20 mouse cellular contexts compared by ENCODE assay signal in the genomic region with DNA sequence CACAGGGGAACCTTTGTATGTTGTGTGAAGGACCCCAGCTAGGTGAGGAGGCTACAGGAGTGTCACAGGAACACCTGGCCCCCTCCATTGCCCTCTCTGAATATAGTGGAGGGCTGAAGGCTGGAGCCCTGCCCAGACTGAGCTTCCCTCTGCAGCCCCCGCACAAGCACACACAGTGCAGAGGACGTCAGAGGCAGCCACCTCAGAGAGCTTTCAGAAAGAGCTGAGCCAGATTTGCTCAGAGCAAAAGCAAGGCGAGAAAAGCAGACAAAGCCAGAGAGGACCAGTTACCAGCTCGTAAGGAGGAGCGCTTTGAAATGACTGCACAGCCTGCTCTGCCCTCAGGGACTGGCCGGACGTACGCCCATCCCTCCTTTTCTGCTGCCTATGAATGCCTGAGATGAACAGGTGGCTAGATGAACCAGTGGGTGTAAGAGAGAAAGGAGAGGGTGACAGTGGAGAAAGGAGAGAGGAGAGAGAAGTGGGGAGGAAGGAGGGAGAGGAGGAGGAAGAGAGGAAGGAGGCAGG. TPM values are rescaled to one million over a fixed set of nuclear protein-coding genes. Genes with fewer than 3 reads are reported as not detected.
DNase-seq lines count a peak whose midpoint lies in the region; ATAC-seq and TF ChIP-seq lines count a peak whose summit lies in the region.
"Had no signal": no experiment of that assay in that cellular context is flagged by ENCODE, and none has a peak within 500 bp of the region (broad histone marks: within the 10 kb centered on the region; RNA-seq: fewer than 3 reads in every experiment).

No protein-coding gene starts in this region.

- peak; percentile 51 for ATAC-seq in forebrain, postnatal 0 days
- no peak for ATAC-seq in forebrain, embryonic 11.5 days (replicated peaks; ENCODE audit: low FRiP score)
- ATAC-seq in kidney, embryonic 14.5 days (ENCODE audit: low FRiP score, low TSS enrichment), result no peak
- peak; percentile 37; the same call in 1 of the 2 replicates for ATAC-seq in midbrain, embryonic 16.5 days
- no peak; the same call in 1 of the 2 replicates for ATAC-seq in stomach, embryonic 16.5 days (ENCODE audit: insufficient read depth, low FRiP score)

- no peak for TF ChIP-seq POLR2A in kidney, adult 2 months (IDR thresholded peaks at IDR 0.05; ENCODE audit: low read depth, low read length)

- H3K27ac ChIP-seq in forebrain, postnatal 0 days (ENCODE audit: low read depth, low read length), result no peak overlapping the region
- H3K27ac ChIP-seq in forebrain, embryonic 11.5 days (ENCODE audit: low read depth, low read length), result no peak overlapping the region
- no peak overlapping the region for H3K27ac ChIP-seq in kidney, adult 2 months (ENCODE audit: insufficient read depth, low read depth, low read length)
- no peak overlapping the region for H3K27ac ChIP-seq in kidney, embryonic 14.5 days (ENCODE audit: low read depth, low read length)
- no peak overlapping the region for H3K27ac ChIP-seq in midbrain, embryonic 16.5 days (ENCODE audit: low read length)
- no peak overlapping the region for H3K27ac ChIP-seq in midbrain, embryonic 10.5 days (replicated peaks)
- H3K27ac ChIP-seq in stomach, embryonic 16.5 days (ENCODE audit: low read length), result 0 out of 2 replicates have a peak overlapping the region, but pooled peaks have one; percentile 12
- H3K27ac ChIP-seq: forebrain, embryonic 10.5 days; neural tube, embryonic 12.5 days had no signal

- DNase-seq in forebrain, postnatal 0 days, result no peak
- DNase-seq in forebrain, embryonic 11.5 days (ENCODE audit: low spot score), result no peak
- peak; percentile 29 for DNase-seq in kidney, adult 2 months
- no peak for DNase-seq in midbrain, embryonic 10.5 days (ENCODE audit: low spot score)
- no peak for DNase-seq in T-cell, adult 2 months (ENCODE audit: low spot score)
- DNase-seq: cerebellum, adult 11-12 months; gastrocnemius, postnatal 14 days; heart, postnatal 36 days; kidney, postnatal 25 days; liver; lung, adult 18-20 months; thymus, adult 18-20 months had no signal

- H3K9ac ChIP-seq in forebrain, postnatal 0 days, result no peak overlapping the region
- no peak overlapping the region for H3K9ac ChIP-seq in forebrain, embryonic 11.5 days (ENCODE audit: low read length)
- no peak overlapping the region for H3K9ac ChIP-seq in kidney, embryonic 14.5 days (ENCODE audit: low read depth, low read length)
- H3K9ac ChIP-seq in midbrain, embryonic 16.5 days (ENCODE audit: low read depth, low read length), result no peak overlapping the region
- H3K9ac ChIP-seq in stomach, embryonic 16.5 days (ENCODE audit: low read length), result no peak overlapping the region
- H3K9ac ChIP-seq: heart, embryonic 12.5 days; neural tube, embryonic 12.5 days had no signal

- H3K27me3 ChIP-seq in forebrain, postnatal 0 days (ENCODE audit: insufficient read depth, low read length), result peaks cover 28% of the 10 kb centered on the region
- peaks cover 19% of the 10 kb centered on the region for H3K27me3 ChIP-seq in forebrain, embryonic 11.5 days (ENCODE audit: control insufficient read depth, insufficient read depth, low read length)
- H3K27me3 ChIP-seq in kidney, adult 2 months (replicated peaks; ENCODE audit: control insufficient read depth, insufficient read depth, low read length), result no peaks in the 10 kb centered on the region
- peaks cover 20% of the 10 kb centered on the region for H3K27me3 ChIP-seq in kidney, embryonic 14.5 days (ENCODE audit: control insufficient read depth, insufficient read depth, low read length)
- peaks cover 24% of the 10 kb centered on the region for H3K27me3 ChIP-seq in midbrain, embryonic 16.5 days (ENCODE audit: control insufficient read depth, insufficient read depth, low read depth, low read length)
- peaks cover 64% of the 10 kb centered on the region for H3K27me3 ChIP-seq in midbrain, embryonic 10.5 days (ENCODE audit: low read depth, poor library complexity, severe bottlenecking)
- peaks cover 15% of the 10 kb centered on the region for H3K27me3 ChIP-seq in stomach, embryonic 16.5 days (ENCODE audit: control insufficient read depth, insufficient read depth, low read length)

- peaks cover 5% of the 10 kb centered on the region; the same call in 1 of the 2 replicates for H3K4me1 ChIP-seq in forebrain, postnatal 0 days (ENCODE audit: insufficient read depth)
- H3K4me1 ChIP-seq in forebrain, embryonic 11.5 days (replicated peaks; ENCODE audit: control insufficient read depth, insufficient read depth, low read length), result peaks cover 6% of the 10 kb centered on the region; the same call in 1 of the 2 replicates
- H3K4me1 ChIP-seq in kidney, adult 2 months (ENCODE audit: control insufficient read depth, insufficient read depth, low read length), result no peaks in the 10 kb centered on the region; the same call in 1 of the 2 replicates
- peaks cover 13% of the 10 kb centered on the region; the same call in 1 of the 2 replicates for H3K4me1 ChIP-seq in kidney, embryonic 14.5 days (ENCODE audit: control insufficient read depth, insufficient read depth, low read length)
- peaks cover 18% of the 10 kb centered on the region for H3K4me1 ChIP-seq in midbrain, embryonic 16.5 days (ENCODE audit: control insufficient read depth, insufficient read depth, low read length)
- peaks cover 44% of the 10 kb centered on the region for H3K4me1 ChIP-seq in midbrain, embryonic 10.5 days
- H3K4me1 ChIP-seq in stomach, embryonic 16.5 days (ENCODE audit: control insufficient read depth, insufficient read depth, low read length), result peaks cover 16% of the 10 kb centered on the region

- WGBS in forebrain, postnatal 0 days, result 39% methylated on average over 8 of the region's 8 CpGs
- WGBS in forebrain, embryonic 11.5 days, result 57% methylated on average over 8 of the region's 8 CpGs
- 54% methylated on average over 8 of the region's 8 CpGs for WGBS in kidney, adult 2 months
- whole genome bisulfite sequencing in kidney, embryonic 14.5 days, result 50% methylated on average over 8 of the region's 8 CpGs
- WGBS in midbrain, embryonic 16.5 days, result 38% methylated on average over 8 of the region's 8 CpGs
- WGBS in midbrain, embryonic 10.5 days, result 61% methylated on average over 8 of the region's 8 CpGs
- WGBS in stomach, embryonic 16.5 days, result 40% methylated on average over 8 of the region's 8 CpGs

- H3K36me3 ChIP-seq in forebrain, postnatal 0 days (ENCODE audit: insufficient read depth), result no peaks in the 10 kb centered on the region
- H3K36me3 ChIP-seq in forebrain, embryonic 11.5 days (ENCODE audit: control insufficient read depth, insufficient read depth, low read length), result no peaks in the 10 kb centered on the region
- H3K36me3 ChIP-seq in kidney, adult 2 months (ENCODE audit: control insufficient read depth, insufficient read depth, low read length), result no peaks in the 10 kb centered on the region
- no peaks in the 10 kb centered on the region for H3K36me3 ChIP-seq in kidney, embryonic 14.5 days (ENCODE audit: control insufficient read depth, insufficient read depth, low read length)
- no peaks in the 10 kb centered on the region for H3K36me3 ChIP-seq in midbrain, embryonic 16.5 days (ENCODE audit: control insufficient read depth, insufficient read depth, low read length)
- H3K36me3 ChIP-seq in midbrain, embryonic 10.5 days, result no peaks in the 10 kb centered on the region
- H3K36me3 ChIP-seq in stomach, embryonic 16.5 days (ENCODE audit: control insufficient read depth, insufficient read depth, low read length), result no peaks in the 10 kb centered on the region
- H3K36me3 ChIP-seq: forebrain, embryonic 10.5 days; heart, embryonic 12.5 days; neural tube, embryonic 12.5 days had no signal

- H3K9me3 ChIP-seq in forebrain, postnatal 0 days (ENCODE audit: low read length), result no peaks in the 10 kb centered on the region
- no peaks in the 10 kb centered on the region for H3K9me3 ChIP-seq in forebrain, embryonic 11.5 days (ENCODE audit: control insufficient read depth, low read length)
- no peaks in the 10 kb centered on the region for H3K9me3 ChIP-seq in kidney, embryonic 14.5 days (ENCODE audit: control insufficient read depth, low read length)
- no peaks in the 10 kb centered on the region for H3K9me3 ChIP-seq in midbrain, embryonic 16.5 days (replicated peaks; ENCODE audit: control insufficient read depth, low read length, poor library complexity, severe bottlenecking)
- H3K9me3 ChIP-seq in midbrain, embryonic 10.5 days (replicated peaks), result no peaks in the 10 kb centered on the region
- no peaks in the 10 kb centered on the region for H3K9me3 ChIP-seq in stomach, embryonic 16.5 days (replicated peaks; ENCODE audit: control insufficient read depth, low read length)
- H3K9me3 ChIP-seq: forebrain, embryonic 10.5 days; heart, embryonic 12.5 days; neural tube, embryonic 12.5 days had no signal

- no peak overlapping the region for H3K4me3 ChIP-seq in forebrain, postnatal 0 days (ENCODE audit: low read depth, low read length)
- H3K4me3 ChIP-seq in forebrain, embryonic 11.5 days (ENCODE audit: low read depth, low read length), result no peak overlapping the region
- no peak overlapping the region for H3K4me3 ChIP-seq in kidney, adult 2 months (ENCODE audit: insufficient read depth, low read depth, low read length)
- H3K4me3 ChIP-seq in kidney, embryonic 14.5 days (ENCODE audit: low read length), result no peak overlapping the region
- H3K4me3 ChIP-seq in midbrain, embryonic 16.5 days (ENCODE audit: low read depth, low read length), result no peak overlapping the region
- no peak overlapping the region for H3K4me3 ChIP-seq in midbrain, embryonic 10.5 days
- no peak overlapping the region for H3K4me3 ChIP-seq in stomach, embryonic 16.5 days (replicated peaks; ENCODE audit: low read length)
- H3K4me3 ChIP-seq: forebrain, embryonic 10.5 days; heart, embryonic 12.5 days; neural tube, embryonic 12.5 days had no signal

- no peak for TF ChIP-seq CTCF in forebrain, postnatal 0 days (IDR thresholded peaks at IDR 0.05; ENCODE audit: low read depth)
- no peak for TF ChIP-seq CTCF in kidney, adult 2 months (conservative IDR thresholded peaks at IDR 0.05; ENCODE audit: insufficient read depth, insufficient read length, low read depth, low read length)

- no peak overlapping the region for H3K4me2 ChIP-seq in forebrain, postnatal 0 days (ENCODE audit: low read depth)
- no peak overlapping the region for H3K4me2 ChIP-seq in forebrain, embryonic 11.5 days (ENCODE audit: low read depth, low read length, severe bottlenecking)
- H3K4me2 ChIP-seq in kidney, embryonic 14.5 days (replicated peaks; ENCODE audit: low read depth, low read length), result no peak overlapping the region
- H3K4me2 ChIP-seq in midbrain, embryonic 16.5 days (ENCODE audit: low read length), result no peak overlapping the region
- H3K4me2 ChIP-seq in stomach, embryonic 16.5 days (ENCODE audit: low read depth, low read length), result no peak overlapping the region
- H3K4me2 ChIP-seq: heart, embryonic 12.5 days; neural tube, embryonic 12.5 days had no signal

RNA-seq across cellular contexts. Expression of gene Bdkrb2, which starts 2.0 kb away (rescaled TPM):
- 0.92 and 1.7 TPM in 2 replicates for total RNA-seq in forebrain, postnatal 0 days (2014; rRNA removed)
- 0.29 and 0.53 TPM in 2 replicates for polyA plus RNA-seq in forebrain, postnatal 0 days (2015; fragmentation: Nextera tagmentation; extraction: Ambion mirVana)
- polyA plus RNA-seq in forebrain, embryonic 11.5 days (2014; fragmentation: Nextera tagmentation; extraction: Ambion mirVana), result 0.11 and 0.39 TPM in 2 replicates
- 0.54 and 0.64 TPM in 2 replicates for polyA plus RNA-seq in kidney, adult 2 months (2012; rRNA removed)
- polyA plus RNA-seq in kidney, embryonic 14.5 days (2014; fragmentation: Nextera tagmentation; extraction: Ambion mirVana), result 0.12 and 0.14 TPM in 2 replicates
- polyA plus RNA-seq in midbrain, embryonic 16.5 days (2015; fragmentation: Nextera tagmentation; extraction: Ambion mirVana), result 1.6 and 2.4 TPM in 2 replicates
- polyA plus RNA-seq in midbrain, embryonic 10.5 days (2016; fragmentation: Nextera tagmentation; extraction: Ambion mirVana), result 0.46 and 0.72 TPM in 2 replicates
- 5.3 and 7.3 TPM in 2 replicates for polyA plus RNA-seq in stomach, embryonic 16.5 days (2015; fragmentation: Nextera tagmentation; extraction: Ambion mirVana)
- total RNA-seq: CH12.LX had no signal

RNA-seq across cellular contexts. Expression of gene Bdkrb1, which starts 41.8 kb away (rescaled TPM):
- total RNA-seq in forebrain, postnatal 0 days (2014; rRNA removed), result not detected in 2 replicates
- polyA plus RNA-seq in forebrain, postnatal 0 days (2015; fragmentation: Nextera tagmentation; extraction: Ambion mirVana), result 0.10 and 0.11 TPM in 2 replicates
- polyA plus RNA-seq in forebrain, embryonic 11.5 days (2014; fragmentation: Nextera tagmentation; extraction: Ambion mirVana), result not detected in 2 replicates
- 0.15 TPM in 1 of 2 replicates, not detected in the other for polyA plus RNA-seq in kidney, adult 2 months (2012; rRNA removed)
- not detected in 2 replicates for polyA plus RNA-seq in kidney, embryonic 14.5 days (2014; fragmentation: Nextera tagmentation; extraction: Ambion mirVana)
- 0.14 TPM in 1 of 2 replicates, not detected in the other for polyA plus RNA-seq in midbrain, embryonic 16.5 days (2015; fragmentation: Nextera tagmentation; extraction: Ambion mirVana)
- not detected in 2 replicates for polyA plus RNA-seq in midbrain, embryonic 10.5 days (2016; fragmentation: Nextera tagmentation; extraction: Ambion mirVana)
- polyA plus RNA-seq in stomach, embryonic 16.5 days (2015; fragmentation: Nextera tagmentation; extraction: Ambion mirVana), result 0.69 and 1.0 TPM in 2 replicates
- total RNA-seq: gastrocnemius, postnatal 14 days; heart, postnatal 36 days had no signal
- polyA plus RNA-seq: forebrain, embryonic 10.5 days; heart, embryonic 12.5 days; intestine, embryonic 14.5 days; neural tube, embryonic 12.5 days had no signal

Comparison
In these comparisons a context has a peak if more than half of its experiments do, and no peak if none do; other contexts are left out.
1. ATAC-seq: peak in forebrain, postnatal 0 days (single experiment) and midbrain, embryonic 16.5 days (single experiment); none in forebrain, embryonic 11.5 days (single experiment), kidney, embryonic 14.5 days (single experiment) and stomach, embryonic 16.5 days (single experiment).